Mouse (Mus musculus) hindbrain, embryonic 16.5 days (tissue): ENCODE data around the gene Cad. TPM values are rescaled to one million over a fixed set of nuclear protein-coding genes. Genes with fewer than 3 reads are reported as not detected.

ENCODE experiments used
- ATAC-seq: fragments of 200-750 bp; cut with Nextera tagmentation; 2 replicates; pipeline ENCODE4 v1.8.0; 2017; ENCODE audit warnings: moderate TSS enrichment, moderate library complexity
- H3K27ac ChIP-seq: fragments of 300-500 bp; sonication (generic); 2 replicates; pipeline ENCODE4 v1.5.1; 2014; ENCODE audit warnings: low read depth, mild to moderate bottlenecking, control low read depth, low read length, moderate library complexity
- H3K27me3 ChIP-seq: fragments of 300-500 bp; sonication (generic); replicated peaks from 2 replicates; pipeline ENCODE4 v1.6.1; 2014; ENCODE audit warnings: low read length; ENCODE audit not compliant: control insufficient read depth, insufficient read depth
- H3K36me3 ChIP-seq: fragments of 300-500 bp; sonication (generic); 2 replicates; pipeline ENCODE4 v1.6.1; 2014; ENCODE audit warnings: mild to moderate bottlenecking, low read length, moderate library complexity, mixed read lengths; ENCODE audit not compliant: control insufficient read depth, insufficient read depth
- H3K4me1 ChIP-seq: fragments of 300-500 bp; sonication (generic); 2 replicates; pipeline ENCODE4 v1.6.1; 2014; ENCODE audit warnings: low read depth, low read length; ENCODE audit not compliant: control insufficient read depth, insufficient read depth
- H3K4me2 ChIP-seq: fragments of 300-500 bp; sonication (generic); 2 replicates; pipeline ENCODE4 v1.6.1; 2014; ENCODE audit warnings: mild to moderate bottlenecking, low read length, control low read depth, moderate library complexity
- H3K4me3 ChIP-seq: fragments of 300-500 bp; sonication (generic); 2 replicates; pipeline ENCODE4 v1.5.1; 2014; ENCODE audit warnings: mild to moderate bottlenecking, low read length, control low read depth, moderate library complexity
- H3K9ac ChIP-seq: fragments of 300-500 bp; sonication (generic); 2 replicates; pipeline ENCODE4 v1.6.1; 2014; ENCODE audit warnings: low read depth, mild to moderate bottlenecking, control low read depth, low read length, moderate library complexity
- H3K9me3 ChIP-seq: fragments of 300-500 bp; sonication (generic); 2 replicates; pipeline ENCODE4 v1.6.1; 2014; ENCODE audit warnings: mild to moderate bottlenecking, low read length, moderate library complexity; ENCODE audit not compliant: control insufficient read depth
- WGBS: fragments of 180-500 bp; shearing (Covaris S2); extraction: QIAGEN DNeasy Blood & Tissue Kit; methylation state at CpG from one replicate; pipeline ENCODE4 v1.1.7; 2014; 5-methylcytosine and 5-hydroxymethylcytosine counted together
- polyA plus RNA-seq: library from polyadenylated mRNA; unstranded; fragments of >200 nt; fragmentation: Nextera tagmentation; extraction: Ambion mirVana; gene quantifications from 2 replicates; pipeline ENCODE4 v1.2.1, GENCODE M21; 2015

The Cad gene
- polyA plus RNA-seq, 1 experiment from 2014 or later, result 11.6 TPM

GRCm38 (mm10) chr5:31121111-31121510 lies 66.5 kb downstream of the Cad start:
- Histone ChIP-seq H3K9me3 (no peaks in the 10 kb centered on the region), H3K27me3 (0 out of 2 replicates have a peak, but pooled peaks cover 2% of the 10 kb centered on the region), H3K36me3 (no peaks in the 10 kb centered on the region), H3K9ac (no peak overlapping the region), H3K27ac (no peak overlapping the region), H3K4me3 (no peak overlapping the region), H3K4me1 (no peaks in the 10 kb centered on the region), H3K4me2 (no peak overlapping the region)
- 86% methylated on average over 8 of the region's 8 CpGs for WGBS
- no peak for ATAC-seq

DNA sequence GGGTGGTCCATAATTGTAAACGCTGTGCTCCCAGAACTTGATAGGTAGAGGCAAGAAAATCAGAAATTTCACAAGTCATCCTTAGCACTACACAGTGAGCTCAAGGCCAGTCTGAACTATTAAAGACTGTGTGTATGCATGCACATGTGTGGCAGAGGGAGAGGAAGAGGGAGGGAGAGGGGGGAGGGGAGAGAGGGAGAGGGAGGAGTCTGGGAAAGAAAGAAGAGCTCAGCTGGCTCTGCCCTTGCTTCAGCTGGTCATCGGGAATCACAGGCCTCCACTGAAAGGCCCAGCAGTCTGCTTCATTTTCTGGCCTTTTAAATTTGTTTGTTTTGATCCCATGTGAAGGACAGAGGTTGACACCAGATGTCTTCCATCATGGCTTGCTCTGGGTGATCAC lies 68.9 kb downstream of the Cad start:
- no peak overlapping the region for H3K27ac ChIP-seq
- WGBS, result 39% methylated on average over 2 of the region's 2 CpGs
- no peak overlapping the region for H3K9ac ChIP-seq
- H3K27me3 ChIP-seq, result no peaks in the 10 kb centered on the region
- no peaks in the 10 kb centered on the region for H3K4me1 ChIP-seq
- H3K4me2 ChIP-seq, result no peak overlapping the region
- no peak for ATAC-seq
- no peaks in the 10 kb centered on the region for H3K9me3 ChIP-seq
- H3K36me3 ChIP-seq, result no peaks in the 10 kb centered on the region
- H3K4me3 ChIP-seq, result no peak overlapping the region

DNA sequence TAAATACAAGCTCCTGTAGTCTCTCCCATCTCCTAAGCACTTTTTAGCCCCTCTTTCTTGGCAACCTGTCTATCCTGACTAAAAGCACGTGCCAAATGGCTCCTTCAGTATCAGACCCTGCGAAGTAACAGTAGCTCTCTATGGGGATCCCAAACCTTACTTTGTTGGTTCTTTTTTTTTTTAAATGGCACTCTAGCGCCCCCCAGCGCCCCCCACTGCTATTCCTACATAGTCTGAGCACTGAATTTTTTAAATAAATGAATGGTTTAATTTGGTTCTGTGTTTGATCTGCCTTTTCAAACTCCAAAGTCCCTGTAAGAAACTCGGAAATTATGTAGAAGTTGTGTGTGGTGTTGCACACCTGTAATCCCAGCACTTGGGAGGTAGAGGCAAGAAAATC lies 71.5 kb downstream of the Cad start:
- H3K9me3 ChIP-seq, result no peaks in the 10 kb centered on the region
- H3K27me3 ChIP-seq, result peaks cover 2% of the 10 kb centered on the region; the same call in 1 of the 2 replicates
- no peaks in the 10 kb centered on the region for H3K36me3 ChIP-seq
- H3K4me1 ChIP-seq, result no peaks in the 10 kb centered on the region
- H3K9ac ChIP-seq, result no peak overlapping the region
- WGBS, result 41% methylated on average over 5 of the region's 5 CpGs
- H3K27ac ChIP-seq, result no peak overlapping the region
- ATAC-seq, result no peak
- no peak overlapping the region for H3K4me3 ChIP-seq
- no peak overlapping the region for H3K4me2 ChIP-seq

Other genes with a start within 250 kb of the Cad start
- 151 and 153 TPM in 2 replicates for gene Mapre3, start 240.1 kb upstream of the Cad start, polyA plus RNA-seq
- gene Tmem214, start 186.8 kb upstream of the Cad start, polyA plus RNA-seq, result 67.0 and 68.4 TPM in 2 replicates
- 19.1 and 23.1 TPM in 2 replicates for gene Agbl5, start 166.1 kb upstream of the Cad start, polyA plus RNA-seq
- gene Ost4, start 147.0 kb upstream of the Cad start, polyA plus RNA-seq, result 232 and 244 TPM in 2 replicates
- 16.3 and 24.6 TPM in 2 replicates for gene Emilin1, start 141.4 kb upstream of the Cad start, polyA plus RNA-seq
- gene Khk, start 133.3 kb upstream of the Cad start, polyA plus RNA-seq, result 12.2 and 13.7 TPM in 2 replicates
- gene Cgref1, start 109.2 kb upstream of the Cad start, polyA plus RNA-seq, result 77.3 and 89.1 TPM in 2 replicates
- gene Preb, start 94.4 kb upstream of the Cad start, polyA plus RNA-seq, result 115 and 123 TPM in 2 replicates
- not detected in 2 replicates for gene Tcf23, start 86.1 kb upstream of the Cad start, polyA plus RNA-seq
- gene Atraid, start 6.5 kb upstream of the Cad start, polyA plus RNA-seq, result 174 and 195 TPM in 2 replicates
- 30.1 and 31.6 TPM in 2 replicates for gene Slc5a6, start 5.9 kb upstream of the Cad start, polyA plus RNA-seq
- gene Dnajc5g, start 51.5 kb downstream of the Cad start, polyA plus RNA-seq, result not detected in 2 replicates
- 44.3 and 52.7 TPM in 2 replicates for gene Slc30a3, start 53.5 kb downstream of the Cad start, polyA plus RNA-seq
- gene Trim54, start 61.9 kb downstream of the Cad start, polyA plus RNA-seq, result 1.00 TPM in 1 of 2 replicates, not detected in the other
- not detected in 2 replicates for gene Ucn, start 84.0 kb downstream of the Cad start, polyA plus RNA-seq
- 56.1 and 61.1 TPM in 2 replicates for gene Mpv17, start 99.5 kb downstream of the Cad start, polyA plus RNA-seq
- 2.1 and 2.2 TPM in 2 replicates for gene Gm29609, start 125.1 kb downstream of the Cad start, polyA plus RNA-seq
- gene Gtf3c2, start 125.4 kb downstream of the Cad start, polyA plus RNA-seq, result 51.6 and 63.2 TPM in 2 replicates
- 120 and 124 TPM in 2 replicates for gene Snx17, start 138.4 kb downstream of the Cad start, polyA plus RNA-seq
- 88.5 and 91.6 TPM in 2 replicates for gene Eif2b4, start 138.7 kb downstream of the Cad start, polyA plus RNA-seq
- 12.3 and 14.0 TPM in 2 replicates for gene Zfp513, start 147.5 kb downstream of the Cad start, polyA plus RNA-seq
- 172 and 185 TPM in 2 replicates for gene Ppm1g, start 165.9 kb downstream of the Cad start, polyA plus RNA-seq
- 167 and 174 TPM in 2 replicates for gene Nrbp1, start 186.1 kb downstream of the Cad start, polyA plus RNA-seq
- 0.41 TPM in 1 of 2 replicates, not detected in the other for gene Gm9970, start 186.5 kb downstream of the Cad start, polyA plus RNA-seq
- gene Krtcap3, start 196.9 kb downstream of the Cad start, polyA plus RNA-seq, result 3.1 and 3.2 TPM in 2 replicates
- 31.5 and 38.2 TPM in 2 replicates for gene Ift172, start 236.3 kb downstream of the Cad start, polyA plus RNA-seq
- 102 and 105 TPM in 2 replicates for gene Fndc4, start 241.3 kb downstream of the Cad start, polyA plus RNA-seq
- 0.25 and 0.26 TPM in 2 replicates for gene Gckr, start 242.7 kb downstream of the Cad start, polyA plus RNA-seq